Mouse (Mus musculus) lung, postnatal 0 days (tissue): ENCODE results near the gene Lrrn1.

ENCODE experiments used
- CTCF ChIP-seq: IDR thresholded peaks from 2 replicates; pipeline ENCODE4 v1.5.1; 2016; ENCODE audit warnings: antibody characterized with exemption, mild to moderate bottlenecking
- EP300 ChIP-seq: IDR thresholded peaks from 2 replicates; pipeline ENCODE4 v1.6.1; 2016; ENCODE audit warnings: antibody characterized with exemption, mild to moderate bottlenecking, control low read depth

GRCm38 (mm10) chr6:107529911-107530431 lies 403 bp downstream of the Lrrn1 start:
- no peak for TF ChIP-seq CTCF
- TF ChIP-seq EP300: no peak
